Mouse (Mus musculus): ENCODE results near the gene Tmc6. TPM values are rescaled to one million over a fixed set of nuclear protein-coding genes. Genes with fewer than 3 reads are reported as not detected.
"Not testable (repeated sequence)": the region's sequence is repeated elsewhere in the genome, so short reads cannot be mapped to it uniquely, and the experiment has no call there.

The Tmc6 gene
- polyA plus RNA-seq, 1 experiment = 56.0 TPM

- Histone ChIP-seq H3K4me1 (ENCODE audit: control insufficient read depth, insufficient read depth, low read length) (peaks cover 33% of the 10 kb centered on the region), H3K4me3 (replicated peaks; ENCODE audit: extremely low read depth, low read depth, low read length) (no peak within 1 kb of the TSS)
- DNase-seq = peak; percentile 59
- under 1% methylated on average over 34 of the region's 34 CpGs for WGBS
- TF ChIP-seq CTCF (IDR thresholded peaks at IDR 0.05; ENCODE audit: insufficient read depth, low read length) = no peak
- TF ChIP-seq POLR2A (IDR thresholded peaks at IDR 0.05; ENCODE audit: borderline replicate concordance, extremely low read depth, low read depth, low read length) = no peak
Measured at GRCm38 (mm10) chr11:117825333-117826101, 43.5 kb upstream of the Tmc6 start, which contains the start of the genes Afmid and Tk1. TSS of gene Afmid (plus strand) at chr11:117825924. TSS of gene Tk1 (minus strand) at chr11:117826092.

DNA sequence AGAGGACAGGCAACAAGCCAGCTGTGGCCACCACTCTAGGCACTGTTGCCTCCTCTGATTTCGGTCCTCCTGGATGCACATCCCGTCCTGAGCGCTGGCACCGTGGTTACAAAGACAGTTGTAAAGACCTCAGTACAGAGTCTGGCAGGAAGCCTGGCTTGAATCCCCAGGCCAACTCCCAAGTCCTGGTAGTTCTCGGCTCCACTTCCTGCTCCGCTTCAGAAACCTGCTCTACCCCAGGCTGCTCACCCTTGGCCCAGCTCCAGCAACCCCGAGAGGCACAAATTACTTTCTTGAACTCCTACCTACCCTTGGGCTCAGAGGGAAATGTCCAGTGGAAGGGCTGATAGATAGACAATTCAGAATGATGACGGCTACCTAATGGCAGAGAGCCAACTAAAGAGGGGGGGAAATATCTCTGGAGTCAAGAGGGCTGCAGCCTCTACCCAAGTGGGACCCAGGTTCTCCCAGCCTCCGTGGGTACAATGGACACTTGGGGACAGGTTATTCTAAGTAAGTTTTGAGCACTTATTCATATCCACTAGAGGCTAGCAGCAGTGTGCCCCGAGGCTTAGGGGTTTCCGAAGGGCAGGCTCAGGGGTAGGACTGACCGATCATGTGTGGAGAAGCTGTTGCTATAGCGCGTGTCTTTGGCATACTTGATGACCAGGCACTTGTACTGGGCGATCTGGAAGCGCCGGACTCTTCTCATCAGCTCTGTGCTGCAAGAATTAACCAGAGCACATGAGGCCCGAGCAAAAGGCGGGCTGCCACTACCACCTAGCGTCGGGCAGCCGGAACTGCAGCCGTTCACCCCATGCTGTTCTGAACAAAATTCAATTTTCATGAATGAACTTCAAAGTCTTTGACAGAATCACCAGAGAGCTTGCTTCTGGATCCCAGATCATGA lies 42.3 kb upstream of the Tmc6 start:
- Histone ChIP-seq H3K4me3 (replicated peaks; ENCODE audit: extremely low read depth, low read depth, low read length) (no peak overlapping the region), H3K4me1 (ENCODE audit: control insufficient read depth, insufficient read depth, low read length) (peaks cover 29% of the 10 kb centered on the region)
- DNase-seq = peak; percentile 81
- TF ChIP-seq POLR2A (IDR thresholded peaks at IDR 0.05; ENCODE audit: borderline replicate concordance, extremely low read depth, low read depth, low read length) (no peak), CTCF (IDR thresholded peaks at IDR 0.05; ENCODE audit: insufficient read depth, low read length) (peak; percentile 93)
- WGBS = 4% methylated on average over 23 of the region's 23 CpGs

DNA sequence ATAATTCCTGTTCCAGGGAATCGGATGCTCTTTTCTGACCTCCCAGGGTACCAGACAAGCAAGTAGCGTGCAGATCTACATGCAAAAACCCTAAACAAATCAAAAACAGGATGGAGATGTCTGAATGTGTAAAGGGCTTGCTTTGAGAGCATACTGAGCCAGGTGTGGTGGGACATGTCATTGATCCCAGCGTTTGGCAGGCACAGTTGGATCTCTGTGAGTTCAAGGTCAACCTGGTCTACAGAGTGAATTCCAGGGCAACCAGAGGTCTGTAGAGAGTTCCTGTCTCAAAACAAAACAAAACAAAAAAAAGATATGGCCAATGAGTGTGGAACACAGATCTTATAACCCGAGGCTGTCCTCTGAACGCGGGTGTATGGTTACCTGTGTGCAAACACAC lies 41.4 kb upstream of the Tmc6 start:
- no peak for DNase-seq
- no peak for TF ChIP-seq CTCF (IDR thresholded peaks at IDR 0.05; ENCODE audit: insufficient read depth, low read length)
- TF ChIP-seq POLR2A (IDR thresholded peaks at IDR 0.05; ENCODE audit: borderline replicate concordance, extremely low read depth, low read depth, low read length) = no peak
- 78% methylated on average over 6 of the region's 6 CpGs for WGBS
- Histone ChIP-seq H3K4me3 (replicated peaks; ENCODE audit: extremely low read depth, low read depth, low read length) (no peak overlapping the region), H3K4me1 (ENCODE audit: control insufficient read depth, insufficient read depth, low read length) (peaks cover 23% of the 10 kb centered on the region)

DNA sequence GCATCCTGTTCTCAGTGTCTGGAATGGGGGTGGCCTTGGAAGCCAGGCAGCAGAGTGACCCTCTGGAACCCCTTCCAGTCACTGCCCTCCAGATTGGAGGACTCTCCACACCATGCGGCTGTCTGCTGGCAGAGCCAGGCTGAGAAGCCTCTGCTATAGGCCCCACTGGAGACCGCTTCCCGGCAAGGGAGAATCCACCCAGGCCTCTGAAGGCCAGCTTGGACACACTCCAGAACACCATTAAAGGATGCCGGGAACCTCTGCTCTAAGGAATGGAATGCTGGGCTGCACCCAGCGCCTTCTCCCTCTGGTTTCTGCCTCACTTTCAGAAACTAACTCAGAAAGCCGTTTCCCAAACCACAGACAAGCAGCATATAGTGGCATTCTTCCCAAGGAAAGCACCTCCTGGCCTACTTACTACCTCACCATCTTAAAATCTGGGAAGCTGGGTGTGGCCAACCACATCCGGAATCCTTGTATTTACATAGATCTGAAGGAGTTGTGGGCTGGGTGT lies 40.8 kb upstream of the Tmc6 start:
- Histone ChIP-seq H3K4me1 (ENCODE audit: control insufficient read depth, insufficient read depth, low read length) (peaks cover 21% of the 10 kb centered on the region), H3K4me3 (replicated peaks; ENCODE audit: extremely low read depth, low read depth, low read length) (no peak overlapping the region)
- WGBS = 16% methylated on average over 7 of the region's 7 CpGs
- no peak for DNase-seq
- TF ChIP-seq CTCF (IDR thresholded peaks at IDR 0.05; ENCODE audit: insufficient read depth, low read length) = no peak
- no peak for TF ChIP-seq POLR2A (IDR thresholded peaks at IDR 0.05; ENCODE audit: borderline replicate concordance, extremely low read depth, low read depth, low read length)

DNA sequence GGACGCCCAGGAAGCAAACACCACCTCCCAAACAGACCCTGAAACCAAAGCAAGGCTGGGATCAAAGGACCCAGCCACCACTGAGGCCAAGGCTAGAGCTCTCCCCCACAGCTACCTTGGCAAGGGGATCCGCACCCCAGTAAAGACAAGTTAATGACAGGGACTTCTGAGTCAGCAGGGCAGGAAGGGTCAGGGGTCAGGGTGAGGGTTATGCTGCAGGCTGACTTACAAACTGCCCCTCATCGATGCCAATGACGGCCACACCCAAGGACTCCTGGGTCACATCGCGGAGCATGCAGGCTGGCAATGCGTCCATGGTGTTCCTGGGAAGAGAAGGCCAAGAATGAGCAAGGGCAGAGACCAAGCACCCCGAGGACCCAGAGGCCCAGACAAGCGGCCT lies 39.9 kb upstream of the Tmc6 start:
- no peak for DNase-seq
- Histone ChIP-seq H3K4me3 (replicated peaks; ENCODE audit: extremely low read depth, low read depth, low read length) (no peak overlapping the region), H3K4me1 (ENCODE audit: control insufficient read depth, insufficient read depth, low read length) (peaks cover 20% of the 10 kb centered on the region)
- 84% methylated on average over 9 of the region's 9 CpGs for WGBS
- no peak for TF ChIP-seq CTCF (IDR thresholded peaks at IDR 0.05; ENCODE audit: insufficient read depth, low read length)
- no peak for TF ChIP-seq POLR2A (IDR thresholded peaks at IDR 0.05; ENCODE audit: borderline replicate concordance, extremely low read depth, low read depth, low read length)

- H3K4me3 ChIP-seq (replicated peaks; ENCODE audit: extremely low read depth, low read depth, low read length) = no peak overlapping the region
- TF ChIP-seq CTCF (IDR thresholded peaks at IDR 0.05; ENCODE audit: insufficient read depth, low read length) (no peak), POLR2A (IDR thresholded peaks at IDR 0.05; ENCODE audit: borderline replicate concordance, extremely low read depth, low read depth, low read length) (no peak)
- no peak for DNase-seq
- peaks cover 18% of the 10 kb centered on the region for H3K4me1 ChIP-seq (ENCODE audit: control insufficient read depth, insufficient read depth, low read length)
- 76% methylated on average over 7 of the region's 7 CpGs for WGBS
Measured at GRCm38 (mm10) chr11:117820173-117820572, 38.2 kb upstream of the Tmc6 start.

DNA sequence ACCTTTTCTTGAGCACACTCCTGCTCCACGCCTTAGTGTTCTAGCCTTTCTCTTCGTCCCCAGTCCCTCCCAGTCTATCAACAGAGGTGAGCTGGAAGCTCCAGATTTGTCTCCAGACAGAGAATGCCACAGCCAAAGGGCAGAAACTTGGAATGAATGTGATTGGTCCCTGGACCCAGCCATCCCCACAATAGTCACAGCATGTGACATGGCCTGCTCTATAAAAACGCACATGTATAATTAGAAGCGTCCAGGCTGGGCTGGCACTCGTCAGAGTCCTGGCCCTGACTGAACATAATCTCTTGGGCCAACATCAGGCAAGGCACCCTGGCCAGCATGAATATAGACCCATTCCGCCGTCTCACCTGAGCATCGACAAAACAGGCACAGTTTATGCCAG lies 37.1 kb upstream of the Tmc6 start:
- no peak for DNase-seq
- Histone ChIP-seq H3K4me3 (replicated peaks; ENCODE audit: extremely low read depth, low read depth, low read length) (no peak overlapping the region), H3K4me1 (ENCODE audit: control insufficient read depth, insufficient read depth, low read length) (peaks cover 20% of the 10 kb centered on the region)
- WGBS = 74% methylated on average over 8 of the region's 8 CpGs
- TF ChIP-seq POLR2A (IDR thresholded peaks at IDR 0.05; ENCODE audit: borderline replicate concordance, extremely low read depth, low read depth, low read length) = 0 out of 2 replicates have a peak, but pooled peaks have one; percentile 11
- no peak for TF ChIP-seq CTCF (IDR thresholded peaks at IDR 0.05; ENCODE audit: insufficient read depth, low read length)

DNA sequence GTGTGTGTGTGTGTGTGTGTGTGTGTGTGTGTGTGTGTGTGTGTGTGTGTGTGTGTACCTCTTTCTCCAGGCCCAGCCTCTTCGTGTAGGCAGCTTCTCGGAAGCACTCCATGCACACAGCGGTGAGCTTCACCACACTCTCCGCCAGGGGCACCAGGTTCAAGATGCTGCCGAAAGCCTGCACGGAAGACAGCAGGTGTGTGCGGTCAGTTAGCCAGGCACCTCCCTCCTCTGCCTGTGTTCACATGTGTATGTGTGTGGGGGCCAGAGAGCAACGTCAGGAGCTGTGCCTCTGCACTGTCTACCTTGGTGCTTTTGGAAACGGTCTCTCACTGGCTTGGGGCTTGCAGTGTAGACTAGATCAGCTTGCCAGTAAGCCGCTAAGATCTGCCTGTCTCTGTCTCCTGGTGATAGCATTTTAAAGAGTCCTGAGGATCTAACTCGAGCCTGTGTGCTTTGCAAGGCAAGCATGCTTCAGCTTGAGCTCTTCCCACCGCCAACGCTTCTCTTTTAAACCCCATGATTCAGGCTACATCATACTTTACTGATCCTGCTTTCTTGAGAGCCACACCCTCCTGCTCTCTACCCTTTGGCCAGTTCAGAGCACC lies 34.5 kb upstream of the Tmc6 start:
- no peak overlapping the region for H3K4me3 ChIP-seq (replicated peaks; ENCODE audit: extremely low read depth, low read depth, low read length)
- peaks cover 12% of the 10 kb centered on the region for H3K4me1 ChIP-seq (ENCODE audit: control insufficient read depth, insufficient read depth, low read length)
- TF ChIP-seq CTCF (IDR thresholded peaks at IDR 0.05; ENCODE audit: insufficient read depth, low read length) (no peak), POLR2A (IDR thresholded peaks at IDR 0.05; ENCODE audit: borderline replicate concordance, extremely low read depth, low read depth, low read length) (no peak)
- DNase-seq = no peak
- 77% methylated on average over 13 of the region's 13 CpGs for WGBS

- DNase-seq; H3K4me3 ChIP-seq (replicated peaks; ENCODE audit: extremely low read depth, low read depth, low read length): not testable (repeated sequence)
- H3K4me1 ChIP-seq (ENCODE audit: control insufficient read depth, insufficient read depth, low read length) = peaks cover 12% of the 10 kb centered on the region
- 74% methylated on average over 9 of the region's 9 CpGs for WGBS
Measured at GRCm38 (mm10) chr11:117815850-117816249, 33.9 kb upstream of the Tmc6 start.
